Mouse (Mus musculus): Measurements from ENCODE around the gene Nme8. TPM values are rescaled to one million over a fixed set of nuclear protein-coding genes. Genes with fewer than 3 reads are reported as not detected.

Nme8 gene
- polyA plus RNA-seq, 1 experiment from 2014 or later: not detected

Other genes with a start within 250 kb of the Nme8 start
- gene Epdr1, start 77.9 kb downstream of the Nme8 start, polyA plus RNA-seq (2014; fragmentation: Nextera tagmentation; extraction: Ambion mirVana): 26.3 and 27.4 TPM in 2 replicates
- gene Sfrp4, start 74.7 kb downstream of the Nme8 start, polyA plus RNA-seq (2014; fragmentation: Nextera tagmentation; extraction: Ambion mirVana): 2.9 and 3.3 TPM in 2 replicates
- 0.23 and 0.47 TPM in 2 replicates for gene Gpr141, start 126.5 kb upstream of the Nme8 start, polyA plus RNA-seq (2014; fragmentation: Nextera tagmentation; extraction: Ambion mirVana)

All from forebrain, embryonic 14.5 days (tissue).